Mouse (Mus musculus) thymus, adult 2 months (tissue): ENCODE data around the gene Rprd1b.

Experiments used
- CTCF ChIP-seq: fragments of 200-500 bp; IDR thresholded peaks from 2 replicates; pipeline ENCODE4 v1.5.1; 2012; ENCODE audit warnings: mild to moderate bottlenecking, control low read depth, low read length, moderate library complexity, borderline replicate concordance; ENCODE audit not compliant: control insufficient read depth, poor library complexity, insufficient read depth; ENCODE audit errors: extremely low read depth
- POLR2A ChIP-seq: fragments of 200-500 bp; IDR thresholded peaks from 2 replicates; pipeline ENCODE4 v1.6.1; 2012; ENCODE audit warnings: mild to moderate bottlenecking, low read length, control low read depth, moderate library complexity; ENCODE audit not compliant: control insufficient read depth, poor library complexity, insufficient read depth; ENCODE audit errors: extremely low read depth

GRCm38 (mm10) chr2:158174438-158174837 is 146.1 kb downstream of the Rprd1b start:
- no peak for TF ChIP-seq CTCF
- no peak for TF ChIP-seq POLR2A
